Mouse (Mus musculus): ENCODE data around the gene Ufl1.

DNA sequence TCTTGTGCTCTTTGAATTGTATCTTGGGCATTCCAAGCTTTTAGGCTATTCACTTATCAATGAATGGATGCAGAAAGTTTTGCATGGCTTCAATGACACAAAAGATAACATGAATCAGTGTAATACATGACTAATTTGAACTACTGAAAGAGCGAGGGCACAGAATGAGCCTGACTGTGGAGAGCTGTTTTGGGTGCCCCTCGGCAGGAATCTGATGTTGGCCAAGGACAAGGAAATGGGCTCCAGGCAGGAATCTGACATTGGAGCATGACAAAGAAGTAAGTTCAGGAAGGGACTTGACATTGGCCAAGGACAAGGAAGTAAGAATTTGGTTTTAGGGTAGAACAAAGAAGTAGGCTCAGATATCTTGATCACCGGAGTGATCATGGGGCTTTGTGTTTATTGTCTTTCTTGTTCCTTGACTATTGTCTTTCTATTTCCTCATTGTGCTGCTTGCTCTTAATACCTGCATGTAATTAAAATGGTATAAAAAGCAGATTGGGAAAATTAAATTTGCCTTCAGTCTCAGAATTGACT lies 44.1 kb upstream of the Ufl1 start:
- TF ChIP-seq POLR2A (IDR thresholded peaks at IDR 0.05; ENCODE audit: extremely low read depth, insufficient read depth, low read length) (no peak), CTCF (IDR thresholded peaks at IDR 0.05; ENCODE audit: extremely low read depth, insufficient read depth, low read length) (no peak)
